Mouse (Mus musculus) heart, adult 9 months (tissue): ENCODE measurements at regions not wholly inside any gene's neighbourhood (a gene's known extent, or its start where the extent isn't known, plus 50 kb on each side); places are given as distances from the start of the nearest gene placed in this dataset.
A peak's percentile ranks its signal among the peaks of the same experiment; 100 is the strongest.

ENCODE experiments used
- DNase-seq, 2 experiments: peaks; one replicate each; pipeline ENCODE4 v3.0.0; 2022; ENCODE audit warnings: low spot score in 2 of 2

DNA sequence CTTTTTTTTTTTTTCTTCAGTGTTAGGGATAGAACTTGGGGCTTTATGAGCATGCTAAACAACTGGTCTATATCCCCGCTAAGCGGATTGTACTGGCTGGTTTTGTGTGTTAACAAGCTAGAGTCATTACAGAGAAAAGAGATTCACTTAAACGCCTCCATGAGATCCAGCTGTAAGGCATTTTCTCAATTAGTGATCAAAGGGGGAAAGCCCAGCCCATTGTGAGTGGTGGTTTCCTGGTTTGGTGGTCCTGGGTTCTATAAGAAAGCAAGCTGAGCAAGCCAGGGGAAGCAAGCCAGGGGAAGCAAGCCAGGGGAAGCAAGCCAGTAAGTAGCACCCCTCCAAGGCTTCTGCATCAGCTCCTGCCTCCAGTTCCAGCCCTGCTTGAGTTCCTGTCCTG, 147.9 kb upstream of the 4931429L15Rik start:
- no peak for DNase-seq

GRCm38 (mm10) chr9:46462681-46463080, 142.9 kb upstream of the 4931429L15Rik start:
- no peak for DNase-seq

- no peak for DNase-seq
Measured at GRCm38 (mm10) chr9:46457945-46458344, 138.2 kb upstream of the 4931429L15Rik start.

GRCm38 (mm10) chr9:46454807-46455610, 135.2 kb upstream of the 4931429L15Rik start:
- DNase-seq, result no peak

- DNase-seq, result no peak
Measured at GRCm38 (mm10) chr9:46443191-46444095, 123.7 kb upstream of the 4931429L15Rik start.

DNA sequence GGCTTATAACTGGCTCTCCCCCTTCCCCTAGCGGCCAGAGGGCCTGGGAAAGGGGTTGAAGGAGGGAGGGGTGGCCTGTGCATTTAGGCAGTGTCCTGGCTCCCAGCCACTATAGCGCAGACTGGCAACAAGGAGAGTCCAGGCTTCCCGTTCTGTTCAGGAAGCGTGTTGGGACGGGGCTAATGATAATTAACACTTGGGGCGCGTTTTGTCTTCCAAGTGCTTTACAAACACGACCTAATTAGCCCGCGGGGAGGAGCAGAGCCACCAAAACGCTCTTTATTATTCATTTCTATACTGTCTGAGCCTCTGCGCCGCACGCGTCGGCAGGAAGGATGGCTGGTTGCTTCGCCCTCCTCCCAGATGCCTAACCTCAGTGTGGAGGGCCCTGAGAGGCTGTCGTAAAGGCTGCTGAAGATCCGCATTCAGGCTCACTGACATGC, 123.0 kb upstream of the 4931429L15Rik start:
- no peak for DNase-seq

GRCm38 (mm10) chr9:46440226-46440625, 120.4 kb upstream of the 4931429L15Rik start:
- DNase-seq, result no peak

GRCm38 (mm10) chr9:46434700-46435099, 114.9 kb upstream of the 4931429L15Rik start:
- DNase-seq, result no peak

DNA sequence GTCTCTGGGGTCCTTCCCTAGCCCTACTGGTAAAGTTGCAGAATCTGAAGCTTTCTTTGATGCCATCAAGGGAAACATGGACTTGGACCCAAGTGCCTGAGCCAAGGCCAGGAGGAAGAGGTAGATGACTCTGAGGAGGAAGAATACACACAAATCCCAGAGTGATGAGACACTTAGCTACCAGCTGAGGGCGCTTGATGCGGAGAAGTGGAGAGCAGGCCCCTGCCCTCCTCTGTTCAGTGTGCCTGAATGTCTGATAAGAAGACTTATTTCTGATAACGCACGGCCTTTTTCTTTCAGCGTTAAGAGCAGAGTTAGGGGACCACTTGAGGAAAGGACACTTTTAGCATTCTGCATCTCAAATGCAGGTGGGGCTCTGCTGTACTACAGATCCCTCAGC, 113.9 kb upstream of the 4931429L15Rik start:
- no peak for DNase-seq

DNA sequence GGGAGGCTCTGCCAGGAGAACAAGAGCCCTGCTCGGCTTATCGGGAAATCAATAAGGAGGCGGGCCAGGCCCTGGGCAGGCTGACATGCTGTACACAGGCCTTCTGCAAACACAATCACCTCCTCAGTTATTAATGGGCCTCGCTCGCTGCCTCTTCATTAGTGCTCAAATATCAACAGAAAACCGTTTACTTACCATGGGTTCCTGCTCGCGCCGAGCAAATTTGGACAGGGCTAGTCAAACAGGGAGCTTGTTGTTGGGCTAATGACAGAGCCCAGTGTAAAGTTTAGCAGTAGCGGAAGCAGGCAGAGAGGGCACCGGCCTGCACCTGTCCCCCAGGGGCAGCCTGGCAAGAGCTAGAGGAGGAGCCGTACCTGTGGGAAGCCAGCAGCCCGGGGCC, 111.3 kb upstream of the 4931429L15Rik start:
- DNase-seq, result no peak

GRCm38 (mm10) chr9:46423184-46423967, 103.6 kb upstream of the 4931429L15Rik start:
- no peak for DNase-seq

- no peak for DNase-seq
Measured at GRCm38 (mm10) chr9:46421688-46422274, 102.0 kb upstream of the 4931429L15Rik start.

GRCm38 (mm10) chr9:46411686-46412085, 91.9 kb upstream of the 4931429L15Rik start:
- DNase-seq, result no peak

DNA sequence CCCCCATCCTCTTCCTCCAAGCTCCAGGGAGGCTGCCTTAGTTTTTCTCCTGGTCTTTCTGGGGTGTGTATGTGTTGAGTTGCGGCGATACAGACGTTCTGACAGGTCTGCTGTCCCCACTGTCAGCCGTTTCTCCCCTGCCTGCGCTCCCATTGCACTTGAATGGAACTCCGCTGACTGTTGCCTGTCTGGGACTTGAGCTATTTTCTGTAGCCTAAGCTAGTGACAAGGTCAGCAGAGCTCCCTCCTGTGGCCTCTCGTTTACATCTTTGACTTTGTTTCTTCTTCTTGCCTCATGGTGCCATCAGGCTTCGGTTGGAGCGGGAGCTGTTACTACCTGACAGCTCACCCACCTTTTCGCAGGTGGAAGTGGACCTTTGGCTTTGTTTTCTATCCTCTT, 89.0 kb upstream of the 4931429L15Rik start:
- no peak for DNase-seq

DNA sequence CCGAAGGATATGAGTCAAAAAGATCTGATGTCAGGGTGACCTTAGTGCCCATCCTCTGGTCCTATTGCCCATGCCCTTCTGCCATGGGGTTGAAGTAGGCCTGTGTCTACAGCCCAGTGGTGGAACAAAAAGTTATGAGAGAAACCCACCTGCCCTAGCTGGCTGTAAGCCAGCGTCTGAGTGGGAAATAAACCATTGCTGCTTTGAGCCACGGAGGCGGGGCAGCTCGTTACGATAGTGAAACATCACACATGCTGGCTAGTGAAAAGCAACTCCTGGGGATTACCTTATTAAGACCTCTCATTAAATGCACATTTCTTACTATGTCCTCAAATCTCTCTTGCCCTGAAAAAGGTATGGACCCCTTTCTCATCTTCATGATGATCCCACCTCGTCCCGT, 86.8 kb upstream of the 4931429L15Rik start:
- DNase-seq, result no peak

DNA sequence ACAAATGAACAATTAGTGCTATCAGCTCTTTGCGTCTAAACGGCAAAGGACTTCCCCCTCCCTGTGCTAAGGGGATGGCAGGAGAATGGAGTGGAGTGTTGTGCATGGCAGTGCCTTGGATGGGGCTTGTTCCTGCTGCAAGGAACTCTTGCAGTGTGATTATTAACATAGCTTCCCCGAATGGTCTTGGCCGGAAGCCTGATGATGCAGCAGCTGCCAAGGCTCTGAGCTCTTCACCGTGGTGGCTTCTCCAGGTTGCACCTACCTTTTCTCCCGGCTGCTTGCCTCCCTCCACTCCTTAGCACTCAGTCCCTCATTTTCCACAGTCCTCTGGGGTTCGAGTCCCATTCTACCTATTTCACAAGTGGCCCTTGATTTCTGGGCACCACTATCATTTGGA, 76.8 kb upstream of the 4931429L15Rik start:
- no peak for DNase-seq

GRCm38 (mm10) chr9:46395156-46395765, 75.5 kb upstream of the 4931429L15Rik start:
- no peak for DNase-seq

DNA sequence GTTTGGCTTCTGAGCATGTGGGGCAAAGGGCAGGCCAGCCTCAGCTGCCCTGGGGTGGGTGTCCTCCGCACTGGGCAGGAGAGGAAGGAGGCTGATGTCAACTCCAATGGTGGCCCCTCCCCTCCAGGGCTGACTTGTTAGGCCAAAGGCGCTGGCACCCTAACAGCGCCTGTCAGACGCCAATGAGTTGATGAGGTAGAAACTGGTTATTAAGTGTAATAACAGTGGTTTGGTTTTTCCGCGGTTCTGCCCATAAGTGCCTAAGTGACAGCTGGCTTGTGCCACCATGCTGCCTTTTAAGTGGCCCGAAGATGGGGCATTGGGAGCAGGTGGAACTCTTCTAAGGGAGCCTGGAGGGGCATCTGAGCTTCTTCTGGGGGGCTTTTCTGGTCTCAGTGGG, 74.5 kb upstream of the 4931429L15Rik start:
- DNase-seq, result no peak

- peak in 1 of 2 experiments; percentile 10 for DNase-seq
Measured at GRCm38 (mm10) chr9:46392641-46393321, 73.0 kb upstream of the 4931429L15Rik start.

DNA sequence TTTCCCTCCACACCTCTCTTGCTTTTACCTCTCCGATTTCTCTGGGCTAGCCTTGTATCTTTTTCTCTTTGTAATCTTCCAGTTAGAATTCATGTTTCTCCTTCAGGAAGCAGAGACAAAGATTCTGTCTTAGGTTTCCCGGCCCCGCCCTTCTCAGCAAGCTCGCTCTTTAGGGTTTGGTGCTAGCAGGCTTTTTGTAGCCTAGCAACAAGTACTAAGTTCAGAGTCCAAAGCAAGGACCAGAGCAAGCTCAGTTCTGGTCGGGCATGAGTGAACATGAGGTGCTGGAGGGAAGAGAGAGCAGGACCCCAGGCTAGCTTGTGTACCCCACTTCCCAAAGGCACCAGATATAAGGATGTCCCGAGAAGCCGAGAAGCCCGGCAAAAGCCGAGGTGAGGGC, 70.0 kb upstream of the 4931429L15Rik start:
- DNase-seq, result no peak
